Mouse (Mus musculus): ENCODE data around the gene Atp2c1.

DNA sequence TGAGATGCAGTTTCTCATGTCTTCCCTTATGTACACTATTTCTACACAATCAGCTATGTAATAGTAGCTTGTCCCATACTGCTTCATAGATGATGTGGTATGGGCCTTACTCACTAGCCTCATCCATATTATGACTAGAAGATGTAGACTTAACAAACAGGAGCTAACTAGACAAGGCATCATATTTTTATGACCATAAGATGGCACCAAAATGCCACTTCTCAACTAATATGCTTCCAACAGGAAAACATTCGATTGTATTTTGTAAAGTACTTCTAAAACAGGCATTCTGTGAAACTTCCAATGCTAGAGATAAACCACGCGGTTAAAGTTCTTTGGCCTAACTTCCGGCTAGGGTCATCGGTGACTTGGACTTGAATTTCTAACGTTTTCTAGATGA, 118.6 kb downstream of the Atp2c1 start:
- TF ChIP-seq CTCF (IDR thresholded peaks at IDR 0.05; ENCODE audit: insufficient read depth, low read length) (no peak), POLR2A (IDR thresholded peaks at IDR 0.05; ENCODE audit: borderline replicate concordance, extremely low read depth, low read depth, low read length) (no peak)

Data from lung, adult 2 months (tissue).